Mouse (Mus musculus) G1E (cell line): Measurements from ENCODE around the gene Pnpla2.

Experiments used
- CTCF ChIP-seq: IDR thresholded peaks from 2 replicates; pipeline ENCODE4 v1.5.1; 2012; ENCODE audit warnings: low read depth, low read length, inconsistent platforms, mixed read lengths
- GATA1 ChIP-seq: IDR thresholded peaks from 2 replicates; pipeline ENCODE4 v1.6.1; 2012; ENCODE audit warnings: borderline replicate concordance, low read length, inconsistent platforms, mixed read lengths
- GATA2 ChIP-seq: IDR thresholded peaks from 2 replicates; pipeline ENCODE4 v1.6.1; 2012; ENCODE audit warnings: low read depth, low read length, inconsistent platforms, borderline replicate concordance
- POLR2AphosphoS5 ChIP-seq: IDR thresholded peaks from 2 replicates; pipeline ENCODE4 v1.6.1; 2012; ENCODE audit warnings: low read depth, low read length, inconsistent platforms; ENCODE audit not compliant: insufficient replicate concordance
- TAL1 ChIP-seq: conservative IDR thresholded peaks from 2 replicates; pipeline ENCODE4 v1.6.1; 2012; ENCODE audit warnings: low read depth, low read length, inconsistent platforms, mixed read lengths

GRCm38 (mm10) chr7:141431434-141432185, 23.4 kb upstream of the Pnpla2 start:
- TF ChIP-seq TAL1 (no peak), CTCF (no peak), POLR2AphosphoS5 (no peak), GATA1 (no peak), GATA2 (no peak)
